Mouse (Mus musculus) adrenal gland, adult (tissue): ENCODE measurements around the gene Syt3.
A peak's percentile ranks its signal among the peaks of the same experiment; 100 is the strongest.

Experiments
- DNase-seq, 2 experiments: peaks; one replicate each; pipeline ENCODE4 v3.0.0; 2022 to 2023; ENCODE audit warnings: low spot score in 1 of 2; ENCODE audit not compliant: inconsistent age in 2 of 2

Gene Syt3

GRCm38 (mm10) chr7:44356590-44357481, 27.1 kb upstream of the Syt3 start:
- peak in 1 of 2 experiments; percentile 40 for DNase-seq

GRCm38 (mm10) chr7:44357531-44357930, 26.4 kb upstream of the Syt3 start:
- no peak for DNase-seq

- DNase-seq, result no peak
These were observed 25.9 kb upstream of the Syt3 start for GRCm38 (mm10) chr7:44358012-44358411.

GRCm38 (mm10) chr7:44358886-44359654, 24.8 kb upstream of the Syt3 start:
- DNase-seq, result peak; percentile 43 to 57

- DNase-seq, result peak; percentile 96 to 98
These were observed 23.8 kb upstream of the Syt3 start for GRCm38 (mm10) chr7:44359908-44360672.

- peak; percentile 51 to 59 for DNase-seq
These were observed 23.1 kb upstream of the Syt3 start for GRCm38 (mm10) chr7:44360792-44361301.

- DNase-seq, result no peak
These were observed 11.2 kb upstream of the Syt3 start for GRCm38 (mm10) chr7:44372678-44373077.

GRCm38 (mm10) chr7:44373460-44373859, 10.4 kb upstream of the Syt3 start:
- no peak for DNase-seq

GRCm38 (mm10) chr7:44373889-44374652, 9.8 kb upstream of the Syt3 start:
- DNase-seq, result peak; percentile 89 to 97

- peak; percentile 35 to 71 for DNase-seq
These were observed 9.1 kb upstream of the Syt3 start for GRCm38 (mm10) chr7:44374756-44375155.

GRCm38 (mm10) chr7:44375207-44375606, 8.7 kb upstream of the Syt3 start:
- peak in 1 of 2 experiments; percentile 26 for DNase-seq

- peak in 1 of 2 experiments; percentile 23 for DNase-seq
These were observed 8.1 kb upstream of the Syt3 start for GRCm38 (mm10) chr7:44375793-44376192.

GRCm38 (mm10) chr7:44378290-44378689, 5.6 kb upstream of the Syt3 start:
- DNase-seq, result peak; percentile 43 to 63

- no peak for DNase-seq
These were observed 1.4 kb upstream of the Syt3 start for GRCm38 (mm10) chr7:44382541-44382940.

- DNase-seq, result no peak
These were observed 786 bp downstream of the Syt3 start for GRCm38 (mm10) chr7:44384716-44385059.

GRCm38 (mm10) chr7:44385720-44386119, 1.8 kb downstream of the Syt3 start, which contains the start of gene 1700008O03Rik:
Gene 1700008O03Rik, minus strand, starts transcription at chr7:44385820.
- no peak for DNase-seq

GRCm38 (mm10) chr7:44391831-44392230, 7.9 kb downstream of the Syt3 start:
- no peak for DNase-seq

- DNase-seq, result no peak
These were observed 8.4 kb downstream of the Syt3 start for GRCm38 (mm10) chr7:44392341-44392740.

GRCm38 (mm10) chr7:44393284-44393683, 9.4 kb downstream of the Syt3 start:
- no peak for DNase-seq

- peak; percentile 36 to 65 for DNase-seq
These were observed 14.7 kb downstream of the Syt3 start for GRCm38 (mm10) chr7:44398570-44398969.
